Mouse (Mus musculus): ENCODE results near the gene Rexo1. TPM values are rescaled to one million over a fixed set of nuclear protein-coding genes. Genes with fewer than 3 reads are reported as not detected.

Rexo1 gene
- polyA plus RNA-seq, 1 experiment from 2014 or later = 20.6 TPM

DNA sequence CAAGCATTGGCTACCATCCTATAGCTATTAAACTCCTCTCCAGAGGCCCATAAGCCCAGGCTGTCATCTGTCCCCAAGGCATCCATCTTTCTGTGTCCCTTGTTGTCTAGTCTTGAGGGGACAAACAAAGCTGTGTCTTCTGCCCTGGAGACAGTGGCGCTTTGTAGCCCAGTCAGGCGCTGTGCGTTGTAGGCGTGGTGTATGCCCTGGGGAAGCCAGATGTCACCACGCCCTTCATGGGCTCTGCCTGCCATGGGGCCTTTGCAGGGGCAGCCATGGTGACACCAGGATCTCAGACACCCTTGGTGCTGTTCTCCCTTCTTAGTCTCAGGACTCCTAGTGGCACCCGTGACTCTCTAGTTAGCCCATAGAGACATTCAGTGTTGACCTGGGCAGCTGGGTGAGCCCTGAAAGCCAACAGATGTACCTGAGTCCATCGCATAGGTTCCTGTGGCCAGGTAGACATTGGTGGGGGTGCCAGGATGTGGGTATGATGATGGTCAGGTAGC lies 42.7 kb upstream of the Rexo1 start:
- Histone ChIP-seq H3K27ac (ENCODE audit: low read length) (no peak overlapping the region), H3K4me2 (ENCODE audit: low read depth, low read length) (peak overlapping the region; percentile 88), H3K27me3 (ENCODE audit: control insufficient read depth, insufficient read depth, low read depth, low read length) (no peaks in the 10 kb centered on the region), H3K9ac (ENCODE audit: low read length) (peak overlapping the region; percentile 73; the same call in 1 of the 2 replicates), H3K36me3 (ENCODE audit: control insufficient read depth, insufficient read depth, low read length) (peaks cover 22% of the 10 kb centered on the region), H3K9me3 (ENCODE audit: control insufficient read depth, low read length) (no peaks in the 10 kb centered on the region), H3K4me1 (replicated peaks; ENCODE audit: control insufficient read depth, insufficient read depth, low read length) (peaks cover 15% of the 10 kb centered on the region), H3K4me3 (ENCODE audit: low read length) (no peak overlapping the region; the same call in 1 of the 2 replicates)
- no peak for ATAC-seq (ENCODE audit: low read depth)
- 88% methylated on average over 7 of the region's 7 CpGs for WGBS

DNA sequence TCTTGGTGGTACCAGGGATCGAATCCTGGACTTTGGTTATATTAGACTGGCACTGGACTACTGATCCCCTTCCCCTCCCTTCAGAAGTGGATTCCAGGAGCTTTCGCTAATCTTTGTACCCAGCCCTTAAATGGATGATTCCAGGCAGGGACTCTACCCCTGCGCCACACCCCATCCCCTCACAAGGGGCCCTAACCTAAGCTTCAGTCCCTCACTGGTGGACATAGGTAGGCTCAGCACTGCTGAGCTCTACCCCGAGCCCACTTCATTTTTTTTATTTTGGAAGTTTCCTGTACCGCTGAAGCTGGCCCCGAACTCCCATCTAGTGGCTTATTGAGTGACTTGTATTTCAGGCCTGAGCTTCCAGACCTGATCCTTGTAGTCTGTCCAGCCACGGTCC lies 42.0 kb upstream of the Rexo1 start:
- Histone ChIP-seq H3K9ac (ENCODE audit: low read length) (peak overlapping the region; percentile 73), H3K27me3 (ENCODE audit: control insufficient read depth, insufficient read depth, low read depth, low read length) (no peaks in the 10 kb centered on the region), H3K4me3 (ENCODE audit: low read length) (peak overlapping the region; percentile 67), H3K4me1 (replicated peaks; ENCODE audit: control insufficient read depth, insufficient read depth, low read length) (peaks cover 15% of the 10 kb centered on the region), H3K4me2 (ENCODE audit: low read depth, low read length) (peak overlapping the region; percentile 88), H3K27ac (ENCODE audit: low read length) (peak overlapping the region; percentile 78), H3K9me3 (ENCODE audit: control insufficient read depth, low read length) (no peaks in the 10 kb centered on the region), H3K36me3 (ENCODE audit: control insufficient read depth, insufficient read depth, low read length) (peaks cover 18% of the 10 kb centered on the region)
- ATAC-seq (ENCODE audit: low read depth) = no peak
- WGBS = 23% methylated on average over 7 of the region's 7 CpGs

DNA sequence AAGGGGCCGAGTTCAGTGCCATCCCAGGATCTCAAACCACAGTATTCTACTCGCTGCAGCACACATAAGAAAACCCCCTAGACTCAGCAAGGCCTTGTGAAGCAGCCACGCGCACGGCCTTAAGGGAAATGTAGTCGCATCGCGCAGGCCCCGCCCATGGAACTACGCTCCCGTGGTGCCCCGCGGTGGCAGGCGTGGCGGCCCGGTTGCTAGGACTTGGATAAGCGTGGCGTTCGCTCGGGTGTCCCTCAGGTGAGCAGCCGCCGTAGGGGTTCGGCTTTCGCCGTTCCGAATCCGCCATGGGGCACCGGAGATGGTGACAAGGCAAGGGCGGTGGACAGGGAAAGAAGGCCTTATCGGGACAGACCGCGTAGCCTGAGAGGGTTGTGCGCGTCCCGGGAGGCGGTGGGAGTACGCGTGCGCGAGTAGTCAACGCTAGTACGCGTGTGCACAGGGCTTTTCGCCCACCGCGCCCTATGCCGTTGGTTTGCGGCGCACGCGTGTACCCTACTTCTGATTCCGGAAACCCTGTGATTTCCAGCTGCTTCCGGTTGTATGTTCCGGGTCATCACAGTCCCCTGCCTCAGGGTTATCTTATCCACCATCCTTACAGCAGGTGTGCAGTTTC lies 41.5 kb upstream of the Rexo1 start, which contains the start of the genes Scamp4 and Adat3:
Scamp4 (plus strand) TSS at position 175 of the 628 bp plus-strand sequence.
Adat3 (plus strand) TSS at position 183 of the 628 bp plus-strand sequence.
- H3K4me1 ChIP-seq (replicated peaks; ENCODE audit: control insufficient read depth, insufficient read depth, low read length) = peaks cover 15% of the 10 kb centered on the region
- no peaks in the 10 kb centered on the region for H3K9me3 ChIP-seq (ENCODE audit: control insufficient read depth, low read length)
- peak within 1 kb of the TSS; percentile 67 for H3K4me3 ChIP-seq (ENCODE audit: low read length)
- peak within 1 kb of the TSS; percentile 78 for H3K27ac ChIP-seq (ENCODE audit: low read length)
- H3K27me3 ChIP-seq (ENCODE audit: control insufficient read depth, insufficient read depth, low read depth, low read length) = no peaks in the 10 kb centered on the region
- WGBS = under 1% methylated on average over 54 of the region's 54 CpGs
- peaks cover 16% of the 10 kb centered on the region for H3K36me3 ChIP-seq (ENCODE audit: control insufficient read depth, insufficient read depth, low read length)
- peak; percentile 98 for ATAC-seq (ENCODE audit: low read depth)
- H3K4me2 ChIP-seq (ENCODE audit: low read depth, low read length) = peak within 1 kb of the TSS; percentile 88
- peak within 1 kb of the TSS; percentile 73 for H3K9ac ChIP-seq (ENCODE audit: low read length)

DNA sequence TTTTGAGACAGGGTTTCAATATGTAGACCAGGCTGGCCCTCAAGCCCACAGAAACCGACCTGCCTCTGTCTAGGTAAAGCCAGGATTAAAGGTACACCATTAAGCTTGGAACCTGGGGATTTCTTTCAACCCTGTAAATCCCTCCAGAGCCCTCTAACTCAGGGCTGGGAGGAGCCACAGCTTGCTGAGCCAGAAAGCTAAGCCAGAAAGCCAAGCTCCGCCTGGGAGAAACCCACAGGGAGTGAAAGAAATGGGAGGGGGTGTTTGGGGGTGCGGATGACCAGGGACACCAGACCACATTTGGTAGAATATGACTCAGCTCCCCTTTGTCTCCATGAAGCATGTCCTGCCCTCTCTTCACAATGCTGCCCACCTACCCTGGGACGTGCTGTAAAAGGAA lies 35.0 kb upstream of the Rexo1 start:
- H3K27ac ChIP-seq (ENCODE audit: low read length) = no peak overlapping the region
- no peak overlapping the region for H3K4me2 ChIP-seq (ENCODE audit: low read depth, low read length)
- no peak overlapping the region for H3K4me3 ChIP-seq (ENCODE audit: low read length)
- H3K9me3 ChIP-seq (ENCODE audit: control insufficient read depth, low read length) = no peaks in the 10 kb centered on the region
- no peak for ATAC-seq (ENCODE audit: low read depth)
- no peaks in the 10 kb centered on the region for H3K36me3 ChIP-seq (ENCODE audit: control insufficient read depth, insufficient read depth, low read length)
- no peaks in the 10 kb centered on the region for H3K4me1 ChIP-seq (replicated peaks; ENCODE audit: control insufficient read depth, insufficient read depth, low read length)
- H3K27me3 ChIP-seq (ENCODE audit: control insufficient read depth, insufficient read depth, low read depth, low read length) = no peaks in the 10 kb centered on the region
- no peak overlapping the region for H3K9ac ChIP-seq (ENCODE audit: low read length)
- 28% methylated on average over 4 of the region's 4 CpGs for WGBS

DNA sequence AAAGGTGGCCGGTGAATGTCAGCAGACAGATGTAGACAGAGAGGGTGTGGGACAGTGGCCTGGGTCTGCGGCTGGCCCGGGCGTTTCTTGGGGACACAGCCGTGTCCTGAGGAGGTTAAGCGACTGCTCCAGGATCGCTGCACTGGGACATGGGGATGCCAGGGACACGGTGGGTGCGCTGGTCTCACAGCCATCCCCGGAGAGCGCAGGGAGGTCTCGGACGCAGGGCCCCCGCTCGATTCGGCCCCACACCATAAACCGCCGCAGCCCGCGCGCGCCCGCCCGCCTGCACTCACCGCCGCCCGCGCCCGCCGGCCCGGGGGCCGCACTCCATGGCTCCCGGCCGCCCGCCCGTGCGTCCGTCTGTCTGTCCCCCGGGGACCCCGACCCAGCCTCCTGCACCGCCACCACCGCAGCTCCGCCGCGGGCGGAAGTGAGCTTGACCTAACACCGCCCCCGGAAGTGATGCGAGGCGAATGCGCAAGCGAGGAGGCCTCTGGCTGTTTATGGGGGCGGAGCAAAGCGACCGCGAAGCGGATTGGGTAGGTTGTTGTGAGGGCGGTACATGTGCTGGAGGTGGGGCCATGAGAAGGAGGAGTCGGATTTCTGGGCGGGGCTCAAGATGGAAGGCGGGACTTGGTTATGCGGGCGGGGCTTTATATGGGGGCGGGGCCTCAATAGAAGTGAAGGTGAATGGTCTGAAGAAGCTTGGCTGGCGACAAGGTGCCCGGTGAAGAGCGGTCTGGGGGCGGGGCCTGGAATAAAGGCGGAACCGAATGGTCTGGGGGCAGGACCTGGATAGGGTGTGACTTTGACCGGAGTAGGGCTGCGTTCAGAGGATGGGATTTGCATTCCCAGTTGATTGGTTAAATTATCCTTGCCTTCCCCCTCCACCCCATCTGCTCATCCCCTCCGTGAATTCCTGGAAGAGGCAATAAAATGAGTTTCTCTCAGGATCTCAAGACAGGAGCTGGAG lies 28.8 kb upstream of the Rexo1 start, which contains the start of gene Abhd17a:
Abhd17a (minus strand) TSS at position 463 of the 976 bp plus-strand sequence.
- WGBS = under 1% methylated on average over 69 of the region's 73 CpGs
- no peaks in the 10 kb centered on the region for H3K9me3 ChIP-seq (ENCODE audit: control insufficient read depth, low read length)

DNA sequence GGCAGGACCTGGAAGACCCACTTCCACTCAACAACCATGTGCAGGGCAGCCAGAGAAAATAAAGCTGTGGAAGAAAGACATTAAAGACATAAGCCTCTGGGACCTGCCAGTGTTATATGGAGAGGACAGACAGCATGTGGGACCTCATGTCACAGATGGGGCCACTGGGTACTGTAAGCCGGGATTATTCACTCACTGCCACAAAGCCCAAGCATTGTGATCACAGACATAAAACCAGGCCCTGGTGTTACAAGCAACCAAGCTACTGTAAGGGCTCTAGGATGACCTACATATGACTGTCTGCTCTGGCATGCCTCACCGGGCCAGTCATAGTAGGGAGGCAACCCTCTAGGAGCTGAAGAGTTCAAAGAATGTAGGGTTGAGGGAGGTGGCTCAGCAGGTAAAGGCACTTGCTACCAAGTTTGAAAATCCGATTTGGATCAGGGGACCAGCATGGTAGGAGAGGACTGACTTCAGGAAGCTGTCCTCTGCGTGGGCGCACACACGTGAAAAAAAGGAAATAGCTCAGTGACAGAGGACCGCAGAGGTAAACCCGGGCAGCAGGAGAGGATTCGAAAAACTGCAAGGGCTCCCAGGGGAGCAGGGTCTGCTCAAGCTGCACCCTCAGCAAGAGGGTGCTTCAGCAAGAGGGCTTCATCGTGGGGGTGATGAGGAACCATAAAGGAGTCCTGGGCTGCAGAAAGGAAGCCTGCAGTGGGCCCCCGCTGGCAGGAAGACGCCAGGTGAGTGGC lies 27.9 kb upstream of the Rexo1 start:
- 0 out of 2 replicates have a peak, but pooled peaks cover 2% of the 10 kb centered on the region for H3K36me3 ChIP-seq (ENCODE audit: control insufficient read depth, insufficient read depth, low read length)
- peak overlapping the region; percentile 90 for H3K4me3 ChIP-seq (ENCODE audit: low read length)
- no peaks in the 10 kb centered on the region for H3K9me3 ChIP-seq (ENCODE audit: control insufficient read depth, low read length)
- peak overlapping the region; percentile 98 for H3K4me2 ChIP-seq (ENCODE audit: low read depth, low read length)
- peaks cover 29% of the 10 kb centered on the region for H3K4me1 ChIP-seq (replicated peaks; ENCODE audit: control insufficient read depth, insufficient read depth, low read length)
- no peaks in the 10 kb centered on the region for H3K27me3 ChIP-seq (ENCODE audit: control insufficient read depth, insufficient read depth, low read depth, low read length)
- 9% methylated on average over 12 of the region's 12 CpGs for WGBS
- no peak for ATAC-seq (ENCODE audit: low read depth)
- peak overlapping the region; percentile 93 for H3K9ac ChIP-seq (ENCODE audit: low read length)
- H3K27ac ChIP-seq (ENCODE audit: low read length) = peak overlapping the region; percentile 59

More for the DNA sequence above, 28.8 kb upstream of the Rexo1 start, which contains the start of gene Abhd17a:
- Histone ChIP-seq H3K4me2 (ENCODE audit: low read depth, low read length) (peak within 1 kb of the TSS; percentile 98), H3K27me3 (ENCODE audit: control insufficient read depth, insufficient read depth, low read depth, low read length) (no peaks in the 10 kb centered on the region), H3K4me3 (ENCODE audit: low read length) (peak within 1 kb of the TSS; percentile 90), H3K9ac (ENCODE audit: low read length) (peak within 1 kb of the TSS; percentile 93), H3K27ac (ENCODE audit: low read length) (peak within 1 kb of the TSS; percentile 59), H3K4me1 (replicated peaks; ENCODE audit: control insufficient read depth, insufficient read depth, low read length) (peaks cover 22% of the 10 kb centered on the region), H3K36me3 (ENCODE audit: control insufficient read depth, insufficient read depth, low read length) (0 out of 2 replicates have a peak, but pooled peaks cover 2% of the 10 kb centered on the region)
- peak; percentile 98 for ATAC-seq (ENCODE audit: low read depth)

DNA sequence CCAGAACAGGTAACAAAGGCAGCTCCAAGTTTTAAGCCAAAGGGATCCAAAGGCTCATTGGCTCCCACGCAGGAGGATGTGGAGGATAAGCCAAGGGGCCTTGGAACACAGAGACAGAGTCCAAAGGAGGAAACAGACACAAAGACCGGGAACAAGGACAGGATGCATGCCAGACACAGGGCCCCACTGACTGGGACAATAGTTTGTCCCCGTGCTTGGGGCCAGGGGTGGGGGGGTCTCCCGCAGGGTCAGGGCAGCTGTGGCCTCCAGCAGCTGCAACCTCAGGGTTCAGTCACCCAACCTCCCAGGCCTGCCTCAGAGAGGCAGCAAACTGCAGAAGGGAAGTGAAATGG lies 25.9 kb upstream of the Rexo1 start:
- peak overlapping the region; percentile 37 for H3K4me3 ChIP-seq (ENCODE audit: low read length)
- peaks cover 29% of the 10 kb centered on the region for H3K4me1 ChIP-seq (replicated peaks; ENCODE audit: control insufficient read depth, insufficient read depth, low read length)
- H3K27ac ChIP-seq (ENCODE audit: low read length) = peak overlapping the region; percentile 88
- 47% methylated on average over 2 of the region's 4 CpGs for WGBS
- peaks cover 4% of the 10 kb centered on the region; the same call in 1 of the 2 replicates for H3K36me3 ChIP-seq (ENCODE audit: control insufficient read depth, insufficient read depth, low read length)
- H3K9me3 ChIP-seq (ENCODE audit: control insufficient read depth, low read length) = no peaks in the 10 kb centered on the region
- H3K27me3 ChIP-seq (ENCODE audit: control insufficient read depth, insufficient read depth, low read depth, low read length) = no peaks in the 10 kb centered on the region
- ATAC-seq (ENCODE audit: low read depth) = peak; percentile 29
- H3K9ac ChIP-seq (ENCODE audit: low read length) = peak overlapping the region; percentile 49
- peak overlapping the region; percentile 38 for H3K4me2 ChIP-seq (ENCODE audit: low read depth, low read length)

DNA sequence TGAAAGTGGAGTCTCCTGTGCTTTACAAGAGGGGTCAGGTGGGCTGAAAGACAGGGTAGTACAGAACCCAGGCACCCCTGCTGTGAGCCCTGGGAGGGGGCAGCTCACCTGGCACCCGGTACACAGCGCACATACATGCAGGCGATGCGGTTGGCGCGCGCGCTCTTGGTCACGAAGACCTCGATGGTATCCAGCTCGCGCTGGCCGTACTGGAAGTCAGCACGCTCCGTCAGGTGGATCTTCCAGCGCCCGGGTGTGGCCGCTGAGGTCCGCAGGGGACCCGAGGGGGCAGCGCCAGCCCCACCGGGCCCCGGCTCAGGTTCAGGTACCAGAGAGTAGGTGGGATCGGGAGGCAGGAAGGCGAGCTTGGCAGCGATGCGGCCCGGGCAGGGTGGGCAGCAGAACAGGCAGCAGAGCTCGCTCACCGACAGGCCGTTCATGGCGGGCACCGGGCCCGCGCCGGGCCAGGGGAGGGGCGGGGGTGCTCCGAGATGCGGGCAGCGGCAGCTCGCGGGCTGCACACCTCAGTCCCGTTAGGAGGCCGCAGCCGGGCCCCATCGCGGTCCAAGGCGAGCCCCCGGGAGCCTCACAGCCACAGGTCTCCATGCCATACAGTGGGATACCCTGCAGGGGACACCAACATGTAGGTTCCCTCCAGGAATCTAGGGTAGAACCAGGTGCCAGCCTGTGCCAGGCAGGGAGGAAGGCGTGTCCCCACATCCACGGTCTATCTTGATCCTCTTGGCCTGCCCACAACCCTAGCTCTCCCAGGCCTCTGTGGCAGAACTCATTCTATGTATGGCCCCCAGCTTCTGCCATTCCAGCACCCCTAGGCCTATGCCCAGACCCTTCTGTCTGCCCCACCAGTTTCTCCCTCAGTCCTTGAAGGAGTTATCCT lies 25.3 kb upstream of the Rexo1 start:
- Histone ChIP-seq H3K27ac (ENCODE audit: low read length) (peak overlapping the region; percentile 88), H3K4me1 (replicated peaks; ENCODE audit: control insufficient read depth, insufficient read depth, low read length) (peaks cover 29% of the 10 kb centered on the region), H3K36me3 (ENCODE audit: control insufficient read depth, insufficient read depth, low read length) (peaks cover 4% of the 10 kb centered on the region; the same call in 1 of the 2 replicates), H3K9ac (ENCODE audit: low read length) (peak overlapping the region; percentile 49), H3K9me3 (ENCODE audit: control insufficient read depth, low read length) (no peaks in the 10 kb centered on the region), H3K4me2 (ENCODE audit: low read depth, low read length) (peak overlapping the region; percentile 38), H3K4me3 (ENCODE audit: low read length) (peak overlapping the region; percentile 37), H3K27me3 (ENCODE audit: control insufficient read depth, insufficient read depth, low read depth, low read length) (no peaks in the 10 kb centered on the region)
- no peak for ATAC-seq (ENCODE audit: low read depth)
- 91% methylated on average over 48 of the region's 51 CpGs for WGBS

Measured in lung, embryonic 16.5 days (tissue).